Comparison of ENCODE assay signal across 8 mouse cellular contexts in the genomic region with DNA sequence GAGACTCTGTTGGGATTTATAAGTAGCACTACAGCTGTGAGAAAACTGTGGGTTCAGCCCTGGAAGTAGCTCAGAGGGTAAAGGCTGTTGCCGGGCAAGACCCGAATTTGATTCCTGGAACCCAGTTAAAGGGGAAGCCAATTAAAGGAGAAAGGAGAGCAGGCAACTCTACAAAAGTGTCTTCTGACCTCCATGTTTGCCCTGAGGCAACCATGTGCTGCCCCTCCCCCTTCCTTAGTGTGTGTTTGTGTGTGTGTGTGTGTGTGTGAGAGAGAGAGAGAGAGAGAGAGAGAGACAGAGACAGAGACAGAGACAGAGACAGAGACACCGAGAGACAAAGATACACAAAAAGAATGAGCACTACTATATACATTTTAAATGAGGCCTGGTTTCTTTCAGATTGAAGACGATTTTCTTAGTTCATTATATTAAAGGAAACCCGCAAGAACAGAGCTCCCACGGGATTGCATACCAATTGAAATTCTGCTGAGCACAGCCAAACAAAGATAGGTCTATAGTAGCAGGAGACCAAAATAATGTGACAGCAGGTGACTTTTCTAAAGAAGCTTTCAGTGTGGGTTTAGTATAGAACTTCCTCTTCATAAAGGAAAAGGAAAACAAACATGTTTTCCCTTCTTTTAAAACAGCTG. TPM values are rescaled to one million over a fixed set of nuclear protein-coding genes. Genes with fewer than 3 reads are reported as not detected.
DNase-seq lines count a peak whose midpoint lies in the region; ATAC-seq and TF ChIP-seq lines count a peak whose summit lies in the region.

No protein-coding gene starts in this region.

- no peaks in the 10 kb centered on the region for H3K9me3 ChIP-seq in embryonic facial prominence, embryonic 14.5 days (ENCODE audit: control insufficient read depth, low read length)
- H3K9me3 ChIP-seq in liver, embryonic 15.5 days (replicated peaks), result no peaks in the 10 kb centered on the region

- no peak for DNase-seq in left cerebral cortex, adult 2 months (ENCODE audit: extremely low spot score in 1 of 2, low spot score in 2 of 2)
- no peak for DNase-seq in left cerebral cortex, postnatal 4 days
- DNase-seq in embryonic facial prominence, embryonic 14.5 days (ENCODE audit: low spot score), result peak; percentile 78
- peak; percentile 1 for DNase-seq in hindlimb bud, embryonic 11.5 days (ENCODE audit: extremely low spot score, low read depth, low spot score)
- DNase-seq in thymus, postnatal 36 days, result peak; percentile 19 to 29
- no peak for DNase-seq in left cerebral cortex, adult 8-10 months (ENCODE audit: low spot score in 2 of 2)
- no peak for DNase-seq in ovary, postnatal 14 days (ENCODE audit: low spot score)

- peak overlapping the region; percentile 92 for H3K27ac ChIP-seq in left cerebral cortex, adult 2 months
- peak overlapping the region; percentile 91 for H3K27ac ChIP-seq in embryonic facial prominence, embryonic 14.5 days (replicated peaks; ENCODE audit: low read depth, low read length)
- peak overlapping the region; percentile 68 for H3K27ac ChIP-seq in liver, embryonic 15.5 days (replicated peaks)

- H3K36me3 ChIP-seq in embryonic facial prominence, embryonic 14.5 days (ENCODE audit: control insufficient read depth, insufficient read depth, low read length), result no peaks in the 10 kb centered on the region
- no peaks in the 10 kb centered on the region for H3K36me3 ChIP-seq in liver, embryonic 15.5 days (replicated peaks)

- intact Hi-C loops in left cerebral cortex, adult 2 months (cut with DNase I), result loop anchor here (5.0 kb wide), 1 partner anchor 58 kb away; no protein-coding TSS in a partner anchor
- intact Hi-C loops in left cerebral cortex, postnatal 4 days (cut with DNase I), result no loop called here

- peak overlapping the region; percentile 65 for H3K9ac ChIP-seq in embryonic facial prominence, embryonic 14.5 days (ENCODE audit: low read depth, low read length)
- H3K9ac ChIP-seq in liver, embryonic 15.5 days, result no peak overlapping the region; the same call in 1 of the 2 replicates

- no peak for TF ChIP-seq CTCF in left cerebral cortex, adult 2 months (IDR thresholded peaks at IDR 0.05)

- peak; percentile 35; the same call in 1 of the 2 replicates for ATAC-seq in embryonic facial prominence, embryonic 14.5 days (ENCODE audit: low read depth)
- peak; percentile 40 for ATAC-seq in liver, embryonic 15.5 days (ENCODE audit: insufficient read depth)

- peak overlapping the region; percentile 55 for H3K4me3 ChIP-seq in left cerebral cortex, adult 2 months
- H3K4me3 ChIP-seq in embryonic facial prominence, embryonic 14.5 days (ENCODE audit: low read depth, low read length), result peak overlapping the region; percentile 43
- peak overlapping the region; percentile 54 for H3K4me3 ChIP-seq in liver, embryonic 15.5 days (replicated peaks)

- H3K27me3 ChIP-seq in embryonic facial prominence, embryonic 14.5 days (replicated peaks; ENCODE audit: control insufficient read depth, insufficient read depth, low read length), result no peaks in the 10 kb centered on the region
- H3K27me3 ChIP-seq in liver, embryonic 15.5 days, result no peaks in the 10 kb centered on the region

- peak overlapping the region; percentile 55 for H3K4me2 ChIP-seq in embryonic facial prominence, embryonic 14.5 days (ENCODE audit: low read depth, low read length)
- H3K4me2 ChIP-seq in liver, embryonic 15.5 days, result peak overlapping the region; percentile 58

- H3K4me1 ChIP-seq in embryonic facial prominence, embryonic 14.5 days (ENCODE audit: control insufficient read depth, insufficient read depth, low read length), result peaks cover 17% of the 10 kb centered on the region
- peaks cover 13% of the 10 kb centered on the region for H3K4me1 ChIP-seq in liver, embryonic 15.5 days (replicated peaks)

- WGBS in embryonic facial prominence, embryonic 14.5 days, result 14% methylated on average over 6 of the region's 6 CpGs
- 16% methylated on average over 6 of the region's 6 CpGs for whole genome bisulfite sequencing in liver, embryonic 15.5 days (ENCODE audit: insufficient replicate concordance)

RNA-seq across cellular contexts. Expression of gene Selenop, which starts 1.8 kb away (rescaled TPM):
- total RNA-seq in left cerebral cortex, adult 2 months (2021), result 100 to 1,000 TPM; 284 to 293 TPM
- 100 to 1,000 TPM; 163 to 191 TPM for total RNA-seq in left cerebral cortex, postnatal 4 days (2021)
- polyA plus RNA-seq in embryonic facial prominence, embryonic 14.5 days (2014; fragmentation: Nextera tagmentation; extraction: Ambion mirVana), result 193 and 205 TPM in 2 replicates
- 703 and 863 TPM in 2 replicates for polyA plus RNA-seq in liver, embryonic 15.5 days (2015; fragmentation: Nextera tagmentation; extraction: Ambion mirVana)
- total RNA-seq in left cerebral cortex, adult 8-10 months (2022), result 100 to 1,000 TPM; 283 to 318 (median 295) TPM

RNA-seq across cellular contexts. Expression of gene Ccdc152, which starts 33.2 kb away (rescaled TPM):
- total RNA-seq in left cerebral cortex, adult 2 months (2021), result not detected
- not detected for total RNA-seq in left cerebral cortex, postnatal 4 days (2021)
- 0.31 and 0.43 TPM in 2 replicates for polyA plus RNA-seq in embryonic facial prominence, embryonic 14.5 days (2014; fragmentation: Nextera tagmentation; extraction: Ambion mirVana)
- 0.78 and 1.1 TPM in 2 replicates for polyA plus RNA-seq in liver, embryonic 15.5 days (2015; fragmentation: Nextera tagmentation; extraction: Ambion mirVana)
- not detected for total RNA-seq in left cerebral cortex, adult 8-10 months (2022)

Comparison
In these comparisons a context has a peak if more than half of its experiments do, and no peak if none do; other contexts are left out.
1. DNase-seq: peak in embryonic facial prominence, embryonic 14.5 days (single experiment), hindlimb bud, embryonic 11.5 days (single experiment) and thymus, postnatal 36 days (2 of 2); none in left cerebral cortex, adult 2 months (0 of 2), left cerebral cortex, postnatal 4 days (single experiment), left cerebral cortex, adult 8-10 months (0 of 2) and ovary, postnatal 14 days (single experiment).
2. Peak in every context shown above with its lines, with median percentiles within 50 percentile points of each other: H3K27ac ChIP-seq and H3K4me3 ChIP-seq.